Mouse (Mus musculus) stomach, postnatal 0 days (tissue): ENCODE data around the gene Efcab8. TPM values are rescaled to one million over a fixed set of nuclear protein-coding genes. Genes with fewer than 3 reads are reported as not detected.

Experiments
- ATAC-seq: fragments of 200-750 bp; cut with Nextera tagmentation; 2 replicates; pipeline ENCODE4 v1.8.0; 2017; ENCODE audit not compliant: low FRiP score, low TSS enrichment
- DNase-seq: peaks from one replicate; pipeline ENCODE4 v3.0.0-alpha.2; 2016; ENCODE audit warnings: low spot score
- H3K27ac ChIP-seq: fragments of 300-500 bp; sonication (generic); replicated peaks from 2 replicates; pipeline ENCODE4 v1.5.1; 2014; ENCODE audit warnings: mild to moderate bottlenecking, control low read depth
- H3K27me3 ChIP-seq: fragments of 300-500 bp; sonication (generic); 2 replicates; pipeline ENCODE4 v1.6.1; 2014; ENCODE audit warnings: low read length; ENCODE audit not compliant: control insufficient read depth, insufficient read depth
- H3K36me3 ChIP-seq: fragments of 300-500 bp; sonication (generic); 2 replicates; pipeline ENCODE4 v1.6.1; 2014; ENCODE audit warnings: low read length, mixed read lengths; ENCODE audit not compliant: control insufficient read depth, insufficient read depth
- H3K4me1 ChIP-seq: fragments of 300-500 bp; sonication (generic); replicated peaks from 2 replicates; pipeline ENCODE4 v1.6.1; 2014; ENCODE audit warnings: antibody characterized with exemption; ENCODE audit not compliant: control insufficient read depth, insufficient read depth
- H3K4me2 ChIP-seq: fragments of 300-500 bp; sonication (generic); replicated peaks from 2 replicates; pipeline ENCODE4 v1.6.1; 2014; ENCODE audit warnings: low read depth, mild to moderate bottlenecking, control low read depth, moderate library complexity
- H3K4me3 ChIP-seq: fragments of 300-500 bp; sonication (generic); 2 replicates; pipeline ENCODE4 v1.5.1; 2014; ENCODE audit warnings: low read depth, low read length, control low read depth
- H3K9ac ChIP-seq: fragments of 300-500 bp; sonication (generic); 2 replicates; pipeline ENCODE4 v1.6.1; 2014; ENCODE audit warnings: mild to moderate bottlenecking, low read length, control low read depth, mixed read lengths
- H3K9me3 ChIP-seq: fragments of 300-500 bp; sonication (generic); 2 replicates; pipeline ENCODE4 v1.6.1; 2016; ENCODE audit warnings: low read length; ENCODE audit not compliant: control insufficient read depth
- CTCF ChIP-seq: IDR thresholded peaks from 2 replicates; pipeline ENCODE4 v1.5.1; 2016; ENCODE audit warnings: antibody characterized with exemption, low read depth, mild to moderate bottlenecking, moderate library complexity
- EP300 ChIP-seq: optimal IDR thresholded peaks from 2 replicates; pipeline ENCODE3; 2016; ENCODE audit warnings: antibody characterized with exemption
- WGBS: fragments of 180-500 bp; shearing (Covaris S2); extraction: QIAGEN DNeasy Blood & Tissue Kit; methylation state at CpG from one replicate; pipeline ENCODE4 v1.1.7; 2014; 5-methylcytosine and 5-hydroxymethylcytosine counted together
- polyA plus RNA-seq: library from polyadenylated mRNA; unstranded; fragments of >200 nt; fragmentation: Nextera tagmentation; extraction: Ambion mirVana; gene quantifications from 2 replicates; pipeline ENCODE4 v1.2.1, GENCODE M21; 2015

Gene Efcab8
- polyA plus RNA-seq, 1 experiment from 2014 or later = 0.16 TPM

DNA sequence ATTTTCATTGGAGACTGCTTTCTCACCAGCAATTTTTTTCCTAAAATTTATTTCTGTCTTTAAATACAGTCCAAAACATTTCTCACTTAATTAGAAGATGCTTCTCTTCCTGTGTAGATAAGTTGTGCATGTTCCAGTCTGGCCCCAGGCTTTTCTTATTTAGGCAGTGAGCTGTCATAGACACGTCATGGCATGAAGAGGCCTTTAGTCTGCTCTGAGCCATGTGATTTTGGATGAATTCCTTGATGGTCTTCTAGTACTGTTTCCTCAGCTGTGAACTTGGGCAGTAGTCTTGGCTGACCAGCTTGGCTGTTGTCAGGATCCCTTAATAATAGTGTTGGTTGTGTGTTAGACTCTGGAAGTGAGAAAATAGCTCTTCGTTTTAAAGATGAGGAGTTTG lies 29.4 kb upstream of the Efcab8 start:
- H3K4me2 ChIP-seq = no peak overlapping the region
- DNase-seq = no peak
- H3K27ac ChIP-seq = no peak overlapping the region
- no peak for ATAC-seq
- H3K4me1 ChIP-seq = no peaks in the 10 kb centered on the region
- H3K4me3 ChIP-seq = no peak overlapping the region
- 77% methylated on average over 2 of the region's 2 CpGs for WGBS
- no peak for TF ChIP-seq EP300
- no peak for TF ChIP-seq CTCF
- H3K27me3 ChIP-seq = no peaks in the 10 kb centered on the region
- no peaks in the 10 kb centered on the region for H3K36me3 ChIP-seq
- no peak overlapping the region for H3K9ac ChIP-seq
- H3K9me3 ChIP-seq = no peaks in the 10 kb centered on the region

DNA sequence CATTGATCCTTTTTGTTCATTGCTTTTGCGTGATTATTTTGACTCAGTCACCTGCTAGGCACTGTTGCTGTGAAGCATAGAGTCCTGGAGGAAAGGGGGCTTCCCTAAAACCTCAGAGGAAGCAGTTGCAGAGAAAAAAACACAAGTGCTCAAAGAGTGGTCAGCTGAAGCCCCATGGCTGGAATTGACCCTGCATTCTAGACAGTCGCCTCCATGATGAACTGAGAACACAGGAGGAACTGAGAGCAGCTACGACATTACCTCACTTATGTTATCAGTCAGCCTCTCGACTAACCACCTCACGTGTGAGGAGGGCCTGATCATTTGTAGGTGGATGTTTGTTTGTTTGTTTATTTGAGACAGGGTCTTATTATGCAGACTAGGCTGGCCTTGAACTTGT lies 17.6 kb upstream of the Efcab8 start:
- TF ChIP-seq EP300 = no peak
- TF ChIP-seq CTCF = no peak
- DNase-seq (no peak), ATAC-seq (no peak)
- H3K4me2 ChIP-seq = no peak overlapping the region
- H3K9ac ChIP-seq = no peak overlapping the region
- H3K27ac ChIP-seq = no peak overlapping the region
- no peaks in the 10 kb centered on the region for H3K4me1 ChIP-seq
- WGBS = 82% methylated on average over 5 of the region's 5 CpGs
- H3K27me3 ChIP-seq = no peaks in the 10 kb centered on the region
- H3K9me3 ChIP-seq = no peaks in the 10 kb centered on the region
- no peak overlapping the region for H3K4me3 ChIP-seq
- peaks cover 28% of the 10 kb centered on the region for H3K36me3 ChIP-seq

DNA sequence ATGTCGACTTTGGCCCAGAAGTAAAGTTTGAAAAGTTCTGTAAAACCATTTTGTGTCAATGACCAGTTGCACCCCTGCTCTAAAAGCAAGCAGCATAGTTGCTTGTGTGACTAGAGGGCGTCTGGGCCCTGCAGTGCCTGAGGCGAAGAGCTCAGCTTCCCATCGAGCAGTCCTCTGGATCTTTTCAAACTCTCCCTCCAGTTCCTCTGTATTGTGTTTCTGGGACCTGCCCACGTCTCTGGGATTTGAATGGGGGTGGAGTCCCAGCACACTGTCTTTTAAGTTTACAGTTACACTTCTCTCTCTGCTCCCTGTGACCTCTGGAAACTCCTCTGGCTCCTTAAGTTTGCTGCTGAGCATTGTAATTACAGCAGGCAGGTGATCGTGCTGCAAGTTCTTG lies 12.2 kb upstream of the Efcab8 start:
- no peak overlapping the region for H3K27ac ChIP-seq
- H3K27me3 ChIP-seq = no peaks in the 10 kb centered on the region
- H3K9me3 ChIP-seq = no peaks in the 10 kb centered on the region
- TF ChIP-seq CTCF = no peak
- TF ChIP-seq EP300 = no peak
- no peak overlapping the region for H3K4me3 ChIP-seq
- H3K4me2 ChIP-seq = no peak overlapping the region
- no peaks in the 10 kb centered on the region for H3K4me1 ChIP-seq
- H3K36me3 ChIP-seq = peaks cover 15% of the 10 kb centered on the region
- ATAC-seq (no peak), DNase-seq (no peak)
- no peak overlapping the region for H3K9ac ChIP-seq
- WGBS = 59% methylated on average over 6 of the region's 6 CpGs

DNA sequence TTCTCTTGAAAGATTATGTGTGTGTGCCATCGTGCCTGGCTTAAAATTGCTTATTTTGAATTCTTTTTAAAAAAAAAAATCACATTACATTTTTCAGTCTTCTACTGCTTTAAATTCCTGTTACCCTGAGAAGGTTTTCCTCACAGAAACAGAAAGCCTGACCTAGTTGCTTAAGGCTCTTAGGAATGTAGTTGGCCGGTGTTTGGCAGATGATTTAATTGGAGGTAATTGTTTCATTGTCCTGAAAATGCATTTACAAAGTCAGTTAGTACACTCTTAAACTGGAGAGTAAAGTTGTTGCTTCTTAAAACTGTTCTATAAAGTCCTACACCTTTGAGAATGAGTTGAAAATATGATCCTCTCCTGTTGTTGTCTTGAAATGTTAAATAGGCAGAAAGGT lies 10.8 kb upstream of the Efcab8 start:
- 73% methylated on average over 2 of the region's 2 CpGs for WGBS
- ATAC-seq (no peak), DNase-seq (no peak)
- TF ChIP-seq EP300 (no peak), CTCF (no peak)
- no peaks in the 10 kb centered on the region for H3K9me3 ChIP-seq
- no peaks in the 10 kb centered on the region for H3K27me3 ChIP-seq
- H3K9ac ChIP-seq = no peak overlapping the region
- H3K4me2 ChIP-seq = no peak overlapping the region
- H3K27ac ChIP-seq = no peak overlapping the region
- no peaks in the 10 kb centered on the region for H3K4me1 ChIP-seq
- peaks cover 11% of the 10 kb centered on the region; the same call in 1 of the 2 replicates for H3K36me3 ChIP-seq
- no peak overlapping the region for H3K4me3 ChIP-seq

DNA sequence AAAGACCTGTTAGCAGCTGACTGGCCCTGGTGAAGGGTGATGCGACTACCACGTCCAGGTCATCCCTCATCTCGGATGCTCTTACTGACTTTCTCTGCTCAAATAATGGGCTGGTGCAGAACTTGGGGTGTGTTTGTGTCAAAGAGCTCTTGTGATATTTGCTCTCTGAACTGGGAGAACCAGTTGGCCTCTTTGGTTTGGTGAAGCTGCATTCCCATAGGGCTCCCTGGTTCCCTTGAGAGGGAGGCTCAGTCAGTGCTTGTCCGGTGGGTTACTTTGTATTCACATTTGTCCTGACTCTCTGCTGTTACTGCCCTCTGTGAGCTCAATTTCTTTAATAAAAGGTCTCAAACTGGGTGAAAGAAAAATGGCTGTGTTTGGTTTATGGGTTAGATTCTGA lies 6.8 kb upstream of the Efcab8 start:
- 48% methylated on average over 4 of the region's 4 CpGs for WGBS
- no peak for ATAC-seq

DNA sequence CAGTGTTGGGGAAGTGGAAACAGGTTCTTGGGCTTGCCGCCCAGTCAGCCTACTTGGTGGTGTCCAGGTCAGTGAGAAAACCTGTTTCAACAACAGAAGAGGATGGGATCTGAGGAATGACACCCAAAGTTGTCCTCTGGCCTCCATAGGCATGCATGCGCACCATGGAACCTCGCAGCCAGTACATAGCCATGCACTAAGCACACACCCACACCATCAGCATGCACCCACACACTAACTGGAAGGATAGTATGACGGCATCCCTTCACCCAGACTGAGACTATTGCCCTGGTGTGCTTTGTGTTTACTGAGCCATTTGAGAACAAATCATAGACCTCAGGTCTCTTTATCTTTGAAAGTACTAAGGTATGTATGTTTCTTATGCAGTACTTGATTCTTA lies 4.3 kb upstream of the Efcab8 start:
- ATAC-seq (no peak), DNase-seq (no peak)
- no peaks in the 10 kb centered on the region for H3K4me1 ChIP-seq
- no peak overlapping the region for H3K4me3 ChIP-seq
- H3K27me3 ChIP-seq = no peaks in the 10 kb centered on the region
- no peak overlapping the region for H3K27ac ChIP-seq
- no peaks in the 10 kb centered on the region for H3K9me3 ChIP-seq
- 95% methylated on average over 4 of the region's 4 CpGs for WGBS
- 0 out of 2 replicates have a peak, but pooled peaks cover 2% of the 10 kb centered on the region for H3K36me3 ChIP-seq
- no peak overlapping the region for H3K4me2 ChIP-seq
- TF ChIP-seq CTCF (no peak), EP300 (no peak)
- no peak overlapping the region for H3K9ac ChIP-seq

More for the DNA sequence above, 6.8 kb upstream of the Efcab8 start:
- DNase-seq = no peak
- Histone ChIP-seq H3K9me3 (no peaks in the 10 kb centered on the region), H3K9ac (no peak overlapping the region), H3K27ac (no peak overlapping the region), H3K36me3 (peaks cover 4% of the 10 kb centered on the region; the same call in 1 of the 2 replicates), H3K4me1 (no peaks in the 10 kb centered on the region), H3K4me3 (no peak overlapping the region), H3K27me3 (no peaks in the 10 kb centered on the region), H3K4me2 (no peak overlapping the region)
- no peak for TF ChIP-seq EP300
- TF ChIP-seq CTCF = no peak
